Mouse (Mus musculus) embryo, embryonic 11.5 days (tissue): Measurements from ENCODE around the gene Lgals8.
A peak's percentile ranks its signal among the peaks of the same experiment; 100 is the strongest.
"Not testable (repeated sequence)": the region's sequence is repeated elsewhere in the genome, so short reads cannot be mapped to it uniquely, and the experiment has no call there.

Experiments used
- DNase-seq: peaks from one replicate; pipeline ENCODE4 v3.0.0-alpha.2; 2012; ENCODE audit warnings: low read depth, low spot score

The Lgals8 gene

DNA sequence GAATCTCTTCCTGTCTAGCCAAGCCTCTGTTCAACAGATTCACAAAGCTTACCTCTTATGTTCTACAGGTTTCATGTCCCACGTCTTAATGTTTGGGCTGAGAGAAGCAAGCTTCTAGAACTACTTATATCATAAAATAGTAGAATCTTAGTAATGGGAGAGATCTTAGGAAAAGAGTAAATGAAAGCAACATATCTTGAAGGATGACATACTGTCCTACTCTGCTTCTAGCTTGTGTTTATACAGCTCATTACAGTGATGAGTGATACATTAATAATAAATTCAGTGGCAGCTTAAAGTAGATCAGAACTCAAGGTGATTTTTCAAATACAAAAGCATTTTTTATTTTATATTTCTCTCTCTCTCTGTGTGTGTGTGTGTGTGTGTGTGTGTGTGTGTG lies at the start of gene Lgals8:
Gene Lgals8, minus strand, starts transcription at position 101 of the 400 bp plus-strand sequence.
- DNase-seq = no peak

DNA sequence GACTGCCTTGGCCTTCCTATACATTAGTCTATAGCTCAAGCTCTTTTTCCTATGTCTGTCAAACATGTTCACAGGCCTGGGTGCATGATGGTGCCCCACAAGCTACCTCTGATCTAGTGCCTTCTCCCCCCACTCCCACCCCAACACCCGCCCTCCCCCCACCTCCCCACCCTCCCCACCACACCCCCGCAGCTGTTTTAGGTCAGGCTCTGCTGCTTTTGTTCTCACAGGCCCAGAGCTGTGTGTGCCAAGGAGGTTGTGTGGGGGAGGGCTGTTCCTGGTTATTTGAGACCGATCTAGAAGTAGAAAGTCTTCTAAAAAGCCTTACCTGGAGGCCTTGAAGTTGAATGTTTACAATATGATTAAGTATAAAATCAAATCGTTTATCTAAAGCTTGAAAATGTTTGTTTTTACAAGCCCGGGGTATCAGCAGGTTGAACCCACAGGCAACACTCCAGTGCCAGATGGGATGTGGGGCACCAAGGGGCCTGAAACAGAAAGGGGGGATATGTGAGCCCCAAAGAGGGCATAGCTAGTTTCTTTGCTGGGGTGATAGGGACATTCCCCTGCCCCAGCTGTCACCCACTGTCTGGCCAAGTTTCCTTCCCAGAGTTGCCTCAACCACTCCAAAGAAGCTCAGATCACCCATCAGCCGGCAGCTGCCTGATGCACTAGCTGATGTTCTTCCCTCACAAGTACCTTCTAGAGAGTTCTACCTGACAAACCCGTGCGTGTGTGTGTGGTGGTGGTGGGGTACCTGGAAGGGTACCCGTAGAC lies 46.6 kb upstream of the Lgals8 start:
- DNase-seq = no peak

DNA sequence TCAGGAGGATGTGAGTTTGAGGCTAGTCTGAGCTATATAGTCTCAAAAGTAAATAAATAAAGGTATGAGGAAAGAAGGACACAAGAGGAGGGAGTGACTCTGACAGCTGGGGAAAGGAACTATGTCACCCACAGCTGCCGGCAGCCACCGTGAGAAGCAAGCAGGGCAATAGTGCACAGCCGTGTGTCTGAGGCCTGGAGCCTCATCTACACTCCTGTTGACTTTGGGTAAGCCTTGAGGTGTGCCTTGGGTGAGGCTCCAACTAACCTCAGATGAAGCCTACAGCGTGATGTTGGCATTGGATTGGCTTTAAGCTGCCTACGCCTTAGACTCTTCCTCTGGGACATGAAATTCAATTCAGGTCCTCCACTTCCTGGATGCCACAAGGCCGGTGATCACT lies 45.3 kb upstream of the Lgals8 start:
- DNase-seq = no peak

DNA sequence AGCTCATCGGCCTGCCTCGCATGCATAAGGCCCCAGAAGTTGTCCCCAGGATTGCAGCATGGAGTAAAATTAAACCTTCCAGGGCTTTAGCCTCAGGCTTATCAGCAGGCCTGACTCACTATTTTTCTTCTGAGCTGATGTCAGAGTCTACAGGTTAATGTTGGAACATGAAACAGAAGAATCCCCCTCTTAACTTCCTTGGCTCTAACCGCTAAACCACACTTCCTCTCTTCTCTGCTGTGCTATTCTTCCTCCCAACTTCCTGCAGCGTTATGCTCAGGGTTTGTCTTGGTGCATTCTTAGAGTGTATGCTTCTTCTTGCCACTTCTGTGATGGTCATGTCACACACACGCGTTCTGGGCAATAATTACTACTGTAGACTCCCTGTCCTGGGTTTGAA lies 42.7 kb upstream of the Lgals8 start:
- no peak for DNase-seq

DNA sequence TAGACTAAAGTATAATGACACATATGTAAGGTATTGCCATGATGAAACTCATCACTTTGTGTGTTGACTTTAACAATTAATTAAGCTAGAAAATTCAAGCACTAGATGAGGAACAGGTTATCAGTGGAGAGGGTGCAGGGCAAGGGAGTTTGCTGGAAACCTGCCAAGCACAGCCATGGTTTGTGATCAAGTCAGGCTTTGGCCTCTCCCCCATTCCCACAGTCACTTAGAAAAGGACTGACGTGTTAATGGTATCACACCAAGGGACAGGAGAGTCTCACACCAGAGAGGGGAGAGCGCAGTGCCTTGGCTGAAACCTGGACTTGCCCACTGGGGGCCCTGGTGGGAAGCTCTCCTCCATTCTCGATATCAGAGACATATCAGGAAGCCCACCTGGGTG lies 40.6 kb upstream of the Lgals8 start:
- DNase-seq = no peak

DNA sequence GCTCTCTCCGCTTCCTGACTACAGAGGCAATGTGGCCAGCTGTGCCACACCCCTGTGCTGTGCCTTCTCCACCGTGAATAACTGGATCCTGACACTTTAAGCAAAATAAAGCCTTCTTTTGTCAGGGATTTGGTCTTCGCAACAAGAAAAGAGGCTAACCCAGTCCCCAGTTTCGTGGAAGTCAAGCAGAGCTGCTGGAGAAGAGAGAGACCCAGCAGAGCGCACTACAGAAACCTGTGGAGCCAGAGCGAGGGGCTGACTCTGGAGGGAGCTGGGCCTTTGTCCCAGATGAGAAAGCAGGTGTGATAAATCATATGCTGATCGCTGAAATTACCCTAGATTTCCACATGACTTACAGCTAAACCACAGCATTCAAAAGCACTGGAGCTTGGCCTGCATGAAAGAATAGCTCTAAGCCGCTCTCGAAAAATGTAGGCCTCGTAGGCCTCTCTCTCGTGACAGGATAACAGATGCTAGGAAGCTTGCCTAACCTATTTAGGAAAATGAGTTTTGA lies 38.6 kb upstream of the Lgals8 start:
- no peak for DNase-seq

DNA sequence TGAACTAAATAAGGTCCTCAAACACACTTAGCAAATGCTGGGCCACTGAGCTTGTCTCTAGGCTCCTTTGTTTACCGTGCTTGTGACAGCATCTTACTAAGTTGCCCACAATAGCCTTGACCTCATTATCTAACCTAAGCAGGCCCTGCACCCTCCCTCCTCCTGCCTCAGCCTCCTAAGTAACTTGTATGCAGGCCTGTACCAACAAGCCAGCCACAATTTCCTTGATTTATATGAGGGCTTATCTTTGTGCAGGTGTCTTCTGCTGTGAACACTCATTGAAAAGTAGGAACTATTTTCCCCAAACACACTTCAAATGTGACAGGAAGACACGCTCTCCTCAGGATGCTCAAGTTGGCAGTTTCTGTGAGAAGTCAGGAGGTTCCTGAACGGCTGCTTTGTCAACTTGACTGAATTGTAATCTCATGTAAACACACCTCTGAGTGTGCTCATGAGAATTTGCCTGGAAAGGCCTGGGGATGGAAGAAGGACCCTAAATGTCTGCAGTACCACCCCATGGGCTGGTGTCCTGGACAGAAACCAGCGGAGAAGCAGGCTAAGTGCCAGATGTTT lies 38.0 kb upstream of the Lgals8 start:
- DNase-seq = no peak

DNA sequence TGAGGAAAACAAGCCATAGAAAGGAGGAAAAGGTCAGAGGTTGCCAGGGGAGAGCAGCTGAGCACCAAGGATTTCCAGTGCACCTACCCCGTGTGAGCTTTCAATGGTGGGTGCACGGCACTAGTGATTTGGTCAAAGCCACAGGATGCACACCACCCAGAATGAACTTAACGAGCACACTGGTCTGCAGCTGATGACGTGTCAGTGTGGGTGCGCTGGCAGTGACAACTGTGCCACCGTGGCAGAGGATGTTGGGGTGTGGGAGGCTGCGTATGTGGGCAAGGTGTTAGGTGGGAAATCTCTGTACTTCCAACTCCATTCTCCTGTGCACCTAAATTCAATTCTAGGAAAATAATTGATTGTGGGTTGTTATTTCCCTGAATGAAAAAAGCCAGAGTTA lies 34.4 kb upstream of the Lgals8 start:
- DNase-seq = no peak

DNA sequence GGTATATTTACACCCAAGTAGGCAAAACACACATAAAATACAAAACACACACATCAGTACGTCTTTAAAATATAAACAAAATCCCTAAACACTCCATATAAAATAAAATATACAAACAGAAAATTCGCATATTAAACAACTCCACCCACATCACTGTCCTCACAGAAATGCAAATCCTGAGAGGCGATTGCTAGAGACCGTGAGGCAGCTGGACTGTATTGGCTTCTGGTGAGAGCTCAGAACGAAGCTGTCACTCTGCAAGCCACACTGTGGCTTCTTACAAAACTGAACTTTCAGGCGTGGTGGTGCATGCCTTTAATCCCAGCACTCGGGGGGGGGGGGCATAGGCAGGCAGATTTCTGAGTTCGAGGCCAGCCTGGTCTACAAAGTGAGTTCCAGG lies 33.1 kb upstream of the Lgals8 start:
- no peak for DNase-seq

DNA sequence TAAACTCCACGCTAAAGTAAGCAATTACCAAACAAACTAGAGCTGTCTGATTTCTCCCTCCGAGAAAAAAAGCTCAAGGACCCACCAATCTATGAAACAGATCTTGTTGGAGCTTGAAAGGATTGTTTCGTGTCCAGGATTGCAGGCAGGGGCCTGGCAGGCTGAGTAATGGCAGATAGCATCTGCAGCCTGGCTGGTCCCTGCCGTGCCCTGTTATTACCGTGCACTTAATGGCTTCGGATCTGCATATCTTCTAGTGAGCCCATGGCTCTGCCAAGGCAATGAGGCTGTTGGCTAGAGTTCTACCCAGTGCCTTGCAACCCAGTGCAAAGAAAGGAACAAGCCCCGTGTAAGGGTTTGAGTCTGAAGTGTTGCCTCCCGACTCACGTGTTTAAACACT lies 30.0 kb upstream of the Lgals8 start:
- no peak for DNase-seq

DNA sequence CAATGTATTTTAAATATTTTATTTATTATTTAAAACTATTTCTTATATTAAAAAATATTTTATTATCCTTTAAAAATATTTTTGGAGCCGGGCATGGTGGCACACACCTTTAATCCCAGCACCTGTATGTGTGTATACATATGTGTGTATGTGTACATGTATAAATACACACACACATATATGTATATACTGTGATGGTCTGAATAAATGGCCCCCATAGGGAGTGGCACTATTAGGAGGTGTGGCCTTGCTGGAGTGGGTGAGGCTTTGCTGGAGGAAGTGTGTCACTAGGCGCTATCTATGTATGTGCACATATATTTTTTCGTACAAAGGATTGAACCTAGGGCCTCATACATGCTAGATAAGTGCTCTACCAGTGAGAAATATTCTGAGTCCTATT lies 27.8 kb upstream of the Lgals8 start:
- DNase-seq = no peak

DNA sequence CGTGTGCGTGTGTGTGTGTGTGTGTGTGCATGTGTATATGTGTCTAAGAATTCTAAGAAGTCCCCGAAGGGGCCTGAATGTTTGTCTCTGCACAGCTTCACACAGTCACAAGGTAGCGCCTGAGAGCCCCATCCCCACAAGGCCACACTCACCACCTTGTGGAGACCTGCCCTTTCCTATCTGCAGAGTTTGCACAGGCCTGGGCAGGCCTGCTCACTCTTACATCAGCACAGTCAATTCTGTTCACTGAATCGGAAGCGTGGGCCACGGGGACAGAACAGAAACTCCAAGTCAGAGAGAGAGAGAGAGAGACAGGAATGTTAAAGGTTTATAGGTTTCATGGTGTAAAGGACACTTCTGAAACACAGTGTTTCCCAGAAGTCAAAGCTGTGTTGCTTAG lies 20.9 kb upstream of the Lgals8 start:
- DNase-seq = no peak

DNA sequence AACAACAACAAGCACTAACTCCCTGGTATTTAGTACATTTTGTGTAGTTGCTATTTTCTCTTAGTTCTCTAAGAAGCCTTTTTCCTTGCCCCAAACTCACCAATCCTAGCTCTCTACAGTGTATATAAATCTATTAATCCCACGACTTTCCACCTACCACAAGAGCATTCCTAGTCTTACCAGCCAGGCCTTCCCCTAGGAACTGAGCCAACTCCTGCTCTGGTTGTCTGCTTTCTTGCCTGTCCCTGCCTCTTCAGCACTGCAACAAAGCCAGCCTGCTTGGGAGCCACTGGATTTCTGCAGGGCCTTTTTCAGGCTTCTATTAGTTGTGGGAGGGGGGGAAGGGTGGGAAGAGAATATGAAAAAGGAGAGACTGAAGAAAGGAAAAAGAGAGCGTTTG lies 20.5 kb upstream of the Lgals8 start:
- no peak for DNase-seq

DNA sequence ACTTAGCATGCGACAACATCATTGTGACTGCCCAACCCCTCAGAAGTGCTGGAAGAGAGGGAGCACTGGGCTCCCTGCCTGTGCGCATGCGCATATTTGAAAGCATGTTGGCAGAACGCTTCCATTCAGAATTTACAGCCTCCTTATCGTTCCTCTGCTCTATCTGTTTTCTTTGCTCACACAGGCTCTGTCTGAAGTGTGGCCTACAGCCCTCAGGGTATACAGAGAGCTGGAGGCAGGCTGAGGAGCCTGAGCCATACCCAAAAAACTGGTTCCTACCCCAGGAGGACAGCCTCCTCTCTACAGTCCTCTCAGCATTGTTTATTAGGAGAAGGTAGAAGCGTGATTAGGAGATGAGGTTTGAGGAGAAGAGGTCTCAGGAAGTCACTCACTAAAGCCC lies 15.1 kb upstream of the Lgals8 start:
- no peak for DNase-seq

DNA sequence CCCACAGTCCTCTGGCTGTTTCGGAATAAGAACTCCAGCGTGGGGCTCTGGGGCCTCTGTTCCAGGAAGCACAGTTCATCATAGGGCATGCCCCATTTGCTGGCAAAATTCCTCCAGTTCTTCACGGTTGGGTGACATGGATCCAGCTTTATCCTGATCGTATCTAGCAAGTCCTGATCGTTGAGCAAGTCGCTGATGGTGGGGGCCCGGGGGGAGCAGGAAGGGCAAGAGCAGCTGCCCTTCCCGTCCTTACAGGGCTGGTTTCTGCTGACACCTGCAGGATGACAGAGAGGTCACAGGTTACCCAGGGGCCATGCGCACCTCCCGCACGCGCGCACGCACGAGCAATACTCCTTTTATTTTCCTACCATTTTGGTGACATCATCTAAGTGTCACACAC lies 13.6 kb upstream of the Lgals8 start:
- no peak for DNase-seq

DNA sequence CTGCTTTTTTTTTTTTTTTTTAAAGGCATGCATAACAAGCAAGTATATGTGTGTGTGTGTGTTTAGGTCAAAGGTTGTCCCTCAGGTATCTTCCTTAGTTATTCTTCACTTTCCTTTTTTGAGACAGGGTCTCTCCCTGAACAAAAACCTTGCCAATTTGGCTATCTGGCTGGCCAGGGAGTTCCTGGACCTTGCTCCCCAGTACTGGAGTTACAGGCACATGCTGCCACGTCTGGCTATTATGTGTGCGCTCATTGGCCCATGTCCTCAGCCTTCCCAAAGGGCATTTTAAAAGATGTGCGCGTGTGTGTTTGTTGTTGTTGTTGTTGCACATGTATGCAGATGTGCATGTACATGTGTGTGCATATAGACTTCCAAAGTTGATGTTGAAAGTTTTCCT lies 12.1 kb upstream of the Lgals8 start:
- DNase-seq = no peak

DNA sequence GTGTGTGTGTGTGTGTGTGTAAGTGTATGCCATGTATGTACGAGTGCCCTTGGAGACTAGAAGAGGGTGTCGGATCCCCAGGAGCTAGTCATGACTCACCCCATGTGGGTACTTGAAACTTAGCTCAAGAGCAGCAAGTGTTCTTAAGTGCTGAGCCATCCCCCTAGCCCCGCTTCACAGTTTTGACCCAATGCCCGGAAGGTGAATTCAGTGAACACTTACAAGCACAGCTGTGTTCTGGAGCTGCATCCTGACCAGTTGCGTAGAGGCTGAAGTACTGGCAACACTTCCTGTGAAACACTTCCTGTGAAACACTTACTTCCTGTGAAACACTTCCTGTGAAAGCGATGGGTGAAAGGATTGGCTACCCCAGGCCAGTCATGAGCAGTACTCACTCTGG lies 10.5 kb upstream of the Lgals8 start:
- DNase-seq = no peak

DNA sequence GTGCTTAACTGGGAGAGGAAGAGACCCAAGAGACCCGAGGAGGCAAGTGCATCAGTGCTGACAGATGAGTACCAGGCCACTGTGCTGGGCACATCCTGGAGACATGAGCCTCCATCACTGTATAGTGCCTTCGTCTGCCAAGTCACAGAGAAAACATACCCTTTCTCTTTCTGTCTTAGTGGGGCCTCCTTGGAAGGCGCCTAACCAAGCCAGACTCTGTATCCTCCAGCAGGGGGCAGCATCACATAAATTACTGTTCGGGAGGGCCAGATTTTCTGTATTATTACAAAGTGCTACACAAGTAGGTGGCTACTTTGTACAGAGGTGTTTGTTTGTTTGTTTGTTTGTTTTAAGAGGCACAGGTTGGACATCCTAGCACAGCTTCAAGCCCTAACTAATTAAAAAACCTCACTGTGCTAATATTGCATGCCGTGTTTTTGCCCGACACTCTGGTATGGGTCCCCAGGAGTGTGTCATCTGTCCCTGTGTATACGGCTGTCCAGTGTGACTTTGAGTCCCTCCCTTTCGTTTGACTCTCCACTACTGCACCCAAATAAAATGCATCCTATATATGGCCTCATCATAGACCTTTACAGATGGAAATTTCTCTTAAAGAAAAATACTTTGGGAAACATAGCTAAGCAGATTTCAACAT lies 9.1 kb upstream of the Lgals8 start:
- peak; percentile 42 for DNase-seq

DNA sequence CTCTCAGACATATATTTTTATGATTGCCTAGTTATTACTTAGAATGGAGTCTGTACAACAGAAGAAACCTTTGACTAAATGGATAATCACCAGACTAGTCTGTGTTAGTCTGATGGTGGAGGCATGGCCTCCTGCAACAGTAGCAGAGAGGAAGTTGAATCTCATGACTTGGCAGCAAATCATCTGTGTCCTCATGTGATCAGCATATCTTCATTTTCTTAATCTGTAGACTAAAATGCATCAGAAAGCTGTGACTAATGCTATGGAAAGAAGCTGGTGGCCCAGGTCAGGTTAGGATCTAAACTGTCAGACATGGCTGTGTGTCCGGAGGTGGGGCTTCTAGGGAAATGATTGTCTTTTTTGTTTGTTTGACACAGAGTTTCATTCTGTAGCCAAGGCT lies 3.7 kb upstream of the Lgals8 start:
- no peak for DNase-seq

DNA sequence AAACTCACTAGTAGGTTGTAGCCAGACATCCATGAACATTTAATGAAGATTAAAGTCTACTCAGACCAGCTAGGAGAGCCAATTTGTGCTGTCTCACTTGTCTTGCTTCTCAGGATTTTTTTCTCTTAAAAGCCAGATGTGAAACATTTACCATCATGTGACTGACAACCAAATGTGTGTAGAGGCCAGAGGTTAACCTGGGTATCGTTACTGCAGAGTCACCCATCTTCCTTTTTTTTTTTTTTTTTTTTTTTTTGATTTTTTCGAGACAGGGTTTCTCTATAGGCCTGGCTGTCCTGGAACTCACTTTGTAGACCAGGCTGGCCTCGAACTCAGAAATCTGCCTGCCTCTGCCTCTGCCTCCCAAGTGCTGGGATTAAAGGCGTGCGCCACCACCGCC lies 585 bp downstream of the Lgals8 start:
- DNase-seq = not testable (repeated sequence)

DNA sequence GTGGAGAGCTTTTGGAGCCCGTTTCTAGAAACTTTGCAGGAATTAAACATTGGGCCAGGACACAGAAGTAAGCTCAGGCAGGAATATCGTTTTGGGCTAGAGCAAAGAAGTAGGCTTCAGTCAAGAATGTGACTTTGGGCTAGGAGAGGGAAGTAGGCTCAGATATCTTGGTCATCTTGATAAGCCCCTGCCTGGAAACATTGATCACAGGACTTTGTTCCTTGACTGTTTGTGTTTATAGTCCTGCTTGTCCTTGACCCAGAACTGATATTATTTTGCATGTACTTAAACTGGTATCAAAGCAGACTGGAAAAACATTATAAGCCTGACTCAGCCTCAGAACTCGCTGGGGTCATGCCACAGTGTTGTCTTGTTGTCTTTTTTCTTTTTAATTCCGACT lies 2.1 kb downstream of the Lgals8 start:
- DNase-seq = no peak

DNA sequence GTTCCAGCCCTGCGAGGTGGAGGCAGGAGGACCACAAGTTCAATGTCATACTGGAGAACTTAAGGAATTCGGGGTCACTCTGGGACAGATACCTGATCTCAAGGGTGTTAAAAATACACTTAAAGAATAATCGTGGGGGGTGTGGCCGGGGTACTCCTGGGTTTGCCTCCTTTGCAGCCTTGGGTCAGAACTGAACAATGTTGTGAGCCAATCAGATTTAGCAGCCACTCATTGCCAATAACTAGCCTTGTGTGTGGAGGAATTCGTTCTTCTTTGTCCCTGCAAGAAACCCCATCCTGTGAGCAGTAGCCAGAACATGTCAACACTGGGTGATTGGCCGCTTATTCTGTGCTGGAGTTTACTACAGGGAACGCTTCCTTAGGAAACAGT lies 3.0 kb downstream of the Lgals8 start:
- peak; percentile 5 for DNase-seq
